Mouse (Mus musculus): ENCODE results near the gene Zer1. TPM values are rescaled to one million over a fixed set of nuclear protein-coding genes. Genes with fewer than 3 reads are reported as not detected.
"Not testable (repeated sequence)": the region's sequence is repeated elsewhere in the genome, so short reads cannot be mapped to it uniquely, and the experiment has no call there.

Gene Zer1
- total and polyA plus RNA-seq, 2 experiments from 2014 or later, result 14.0 to 99.2 TPM

DNA sequence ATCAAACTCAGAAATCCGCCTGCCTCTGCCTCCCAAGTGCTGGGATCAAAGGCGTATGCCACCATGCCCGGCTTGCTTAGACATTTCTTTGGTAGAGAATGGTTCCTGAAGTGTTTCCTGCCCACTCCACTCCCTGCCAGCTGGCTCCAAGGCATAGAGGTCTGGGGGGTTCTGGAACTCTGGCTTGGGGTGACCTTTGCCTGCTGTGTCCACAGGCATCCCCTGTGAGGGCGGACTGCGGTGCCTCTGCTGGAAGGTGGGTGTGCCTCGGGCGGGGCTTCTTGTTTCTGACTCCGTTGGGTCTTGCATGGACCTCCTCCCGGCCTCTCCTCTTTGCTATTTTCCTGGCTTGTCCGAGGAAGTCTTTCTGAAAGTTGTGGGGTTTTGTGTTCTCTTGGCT is 12.1 kb upstream of the Zer1 start:
- TF ChIP-seq CTCF (IDR thresholded peaks at IDR 0.05; ENCODE audit: low read depth), result no peak
- Histone ChIP-seq H3K4me3 (ENCODE audit: low read length) (no peak overlapping the region), H3K27me3 (ENCODE audit: insufficient read depth, low read length) (no peaks in the 10 kb centered on the region), H3K36me3 (ENCODE audit: insufficient read depth, low read length) (peaks cover 22% of the 10 kb centered on the region; the same call in 1 of the 2 replicates), H3K27ac (no peak overlapping the region), H3K4me2 (ENCODE audit: low read depth, low read length) (no peak overlapping the region), H3K9me3 (ENCODE audit: low read length) (no peaks in the 10 kb centered on the region), H3K4me1 (ENCODE audit: insufficient read depth, low read length) (peaks cover 16% of the 10 kb centered on the region; the same call in 1 of the 2 replicates), H3K9ac (replicated peaks; ENCODE audit: low read length) (no peak overlapping the region)
- ATAC-seq (no peak), DNase-seq (ENCODE audit: low spot score) (no peak)
- WGBS, result 86% methylated on average over 10 of the region's 10 CpGs

DNA sequence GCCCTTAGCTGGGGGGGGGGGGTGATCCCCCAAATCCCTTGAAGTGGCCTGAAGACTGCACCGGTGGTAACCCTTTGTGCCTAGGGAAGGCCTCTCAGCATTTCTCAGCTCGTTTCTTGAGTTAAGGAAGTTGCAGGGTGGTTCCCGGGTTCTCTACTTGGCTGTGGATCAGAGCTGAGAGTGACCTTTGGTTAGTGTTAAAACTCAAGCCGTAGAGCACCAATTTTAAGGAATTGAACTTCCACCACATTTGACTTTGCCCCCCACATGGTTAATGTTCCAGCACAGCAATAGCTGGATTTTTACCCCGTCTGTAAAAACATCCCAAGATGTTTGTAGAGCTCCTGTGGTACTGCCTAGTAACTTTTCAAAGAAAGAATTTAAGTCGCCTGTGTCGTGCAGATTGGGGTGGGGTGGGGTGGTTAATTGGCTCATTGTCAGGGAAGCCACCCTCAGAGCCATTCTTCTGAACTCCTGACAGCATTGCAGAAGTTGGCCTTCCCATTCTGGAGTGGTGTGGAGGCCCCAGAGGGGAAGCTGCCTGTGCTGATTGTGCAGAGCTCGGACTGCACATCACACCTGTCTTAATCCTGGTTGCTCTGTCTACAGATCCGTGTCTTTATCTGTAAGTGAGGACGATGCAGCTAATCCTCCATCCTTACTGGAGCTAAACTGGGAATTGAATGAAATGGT is 10.7 kb upstream of the Zer1 start:
- Histone ChIP-seq H3K4me3 (ENCODE audit: low read length) (peak overlapping the region; percentile 79), H3K27me3 (ENCODE audit: insufficient read depth, low read length) (no peaks in the 10 kb centered on the region), H3K9me3 (ENCODE audit: low read length) (no peaks in the 10 kb centered on the region), H3K27ac (peak overlapping the region; percentile 87; the same call in 1 of the 2 replicates), H3K9ac (replicated peaks; ENCODE audit: low read length) (peak overlapping the region; percentile 71), H3K36me3 (ENCODE audit: insufficient read depth, low read length) (peaks cover 8% of the 10 kb centered on the region; the same call in 1 of the 2 replicates), H3K4me2 (ENCODE audit: low read depth, low read length) (peak overlapping the region; percentile 96), H3K4me1 (ENCODE audit: insufficient read depth, low read length) (peaks cover 16% of the 10 kb centered on the region; the same call in 1 of the 2 replicates)
- TF ChIP-seq CTCF (IDR thresholded peaks at IDR 0.05; ENCODE audit: low read depth), result no peak
- DNase-seq (ENCODE audit: low spot score) (no peak), ATAC-seq (no peak)
- 36% methylated on average over 10 of the region's 10 CpGs for WGBS

DNA sequence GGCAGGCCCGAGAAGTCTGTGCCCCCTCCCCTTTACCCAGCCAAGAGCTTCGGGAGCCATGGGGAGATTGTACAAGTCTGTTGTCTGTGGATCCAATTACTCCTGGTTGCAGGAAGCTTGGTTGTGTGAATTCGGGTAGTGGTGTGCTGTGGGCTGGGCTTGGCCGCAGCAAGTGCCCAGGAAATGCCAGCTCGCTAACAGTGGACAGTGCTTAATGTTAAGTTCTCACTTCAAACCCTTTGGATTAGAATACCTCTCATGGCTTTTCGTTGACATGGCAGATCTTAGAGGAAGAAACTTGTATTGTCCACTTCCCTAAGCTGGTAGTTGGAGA is 10.0 kb upstream of the Zer1 start:
- 20% methylated on average over 6 of the region's 6 CpGs for WGBS
- no peaks in the 10 kb centered on the region for H3K27me3 ChIP-seq (ENCODE audit: insufficient read depth, low read length)
- peak overlapping the region; percentile 87 for H3K27ac ChIP-seq
- H3K9ac ChIP-seq (replicated peaks; ENCODE audit: low read length), result peak overlapping the region; percentile 71
- peaks cover 16% of the 10 kb centered on the region; the same call in 1 of the 2 replicates for H3K4me1 ChIP-seq (ENCODE audit: insufficient read depth, low read length)
- H3K36me3 ChIP-seq (ENCODE audit: insufficient read depth, low read length), result peaks cover 8% of the 10 kb centered on the region; the same call in 1 of the 2 replicates
- DNase-seq (ENCODE audit: low spot score) (no peak), ATAC-seq (no peak)
- no peaks in the 10 kb centered on the region for H3K9me3 ChIP-seq (ENCODE audit: low read length)
- H3K4me2 ChIP-seq (ENCODE audit: low read depth, low read length), result peak overlapping the region; percentile 96
- peak overlapping the region; percentile 79 for H3K4me3 ChIP-seq (ENCODE audit: low read length)
- no peak for TF ChIP-seq CTCF (IDR thresholded peaks at IDR 0.05; ENCODE audit: low read depth)

DNA sequence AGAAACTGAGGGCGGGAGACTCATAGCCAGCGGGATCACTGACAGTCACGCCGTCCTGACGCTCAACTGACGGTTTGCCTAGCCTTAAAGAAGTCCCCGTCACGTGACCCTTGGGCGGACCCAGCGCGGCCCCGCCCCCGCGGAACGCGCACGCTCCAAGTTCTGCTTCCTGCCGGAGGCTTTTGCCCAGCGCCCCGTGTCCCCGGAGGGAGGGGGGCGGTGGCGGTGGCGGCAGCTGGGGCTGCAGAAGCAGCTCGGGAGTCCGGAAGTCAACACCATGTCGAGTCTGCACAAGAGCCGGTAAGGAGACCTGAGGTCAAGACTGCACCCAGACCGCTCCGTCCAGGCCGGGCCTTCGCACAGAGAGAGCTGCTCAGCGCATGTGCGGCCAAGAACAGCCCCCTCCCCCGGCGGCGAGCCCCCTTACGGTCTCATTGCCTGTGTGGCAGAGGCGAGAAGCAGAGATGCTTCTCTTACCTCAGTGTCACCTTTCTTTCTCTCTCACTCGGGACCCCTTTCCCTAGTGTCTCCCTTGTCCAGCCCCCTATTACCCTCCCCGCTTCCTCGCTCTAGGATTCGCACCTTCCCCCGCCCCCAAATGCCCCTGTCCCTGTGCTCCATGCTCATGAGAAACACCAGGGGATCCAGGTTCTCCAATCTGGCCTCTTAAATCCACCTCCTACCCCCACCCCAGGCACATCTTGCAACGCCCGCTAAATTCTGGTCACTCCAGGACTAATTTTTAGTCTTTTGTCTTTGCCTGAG is 9.4 kb upstream of the Zer1 start, which contains the start of gene Tbc1d13:
Tbc1d13 (plus strand) TSS at position 134 of the 765 bp plus-strand sequence.
- Histone ChIP-seq H3K9ac (replicated peaks; ENCODE audit: low read length) (peak within 1 kb of the TSS; percentile 71), H3K4me3 (ENCODE audit: low read length) (peak within 1 kb of the TSS; percentile 79), H3K4me1 (ENCODE audit: insufficient read depth, low read length) (peaks cover 16% of the 10 kb centered on the region; the same call in 1 of the 2 replicates), H3K36me3 (ENCODE audit: insufficient read depth, low read length) (peaks cover 8% of the 10 kb centered on the region; the same call in 1 of the 2 replicates), H3K4me2 (ENCODE audit: low read depth, low read length) (peak within 1 kb of the TSS; percentile 96), H3K27ac (peak within 1 kb of the TSS; percentile 87), H3K9me3 (ENCODE audit: low read length) (no peaks in the 10 kb centered on the region), H3K27me3 (ENCODE audit: insufficient read depth, low read length) (no peaks in the 10 kb centered on the region)
- peak; percentile 97 for DNase-seq (ENCODE audit: low spot score)
- TF ChIP-seq CTCF (IDR thresholded peaks at IDR 0.05; ENCODE audit: low read depth), result no peak; the same call in 1 of the 2 replicates
- peak; percentile 97 for ATAC-seq
- 0% methylated on average over 44 of the region's 46 CpGs for WGBS

DNA sequence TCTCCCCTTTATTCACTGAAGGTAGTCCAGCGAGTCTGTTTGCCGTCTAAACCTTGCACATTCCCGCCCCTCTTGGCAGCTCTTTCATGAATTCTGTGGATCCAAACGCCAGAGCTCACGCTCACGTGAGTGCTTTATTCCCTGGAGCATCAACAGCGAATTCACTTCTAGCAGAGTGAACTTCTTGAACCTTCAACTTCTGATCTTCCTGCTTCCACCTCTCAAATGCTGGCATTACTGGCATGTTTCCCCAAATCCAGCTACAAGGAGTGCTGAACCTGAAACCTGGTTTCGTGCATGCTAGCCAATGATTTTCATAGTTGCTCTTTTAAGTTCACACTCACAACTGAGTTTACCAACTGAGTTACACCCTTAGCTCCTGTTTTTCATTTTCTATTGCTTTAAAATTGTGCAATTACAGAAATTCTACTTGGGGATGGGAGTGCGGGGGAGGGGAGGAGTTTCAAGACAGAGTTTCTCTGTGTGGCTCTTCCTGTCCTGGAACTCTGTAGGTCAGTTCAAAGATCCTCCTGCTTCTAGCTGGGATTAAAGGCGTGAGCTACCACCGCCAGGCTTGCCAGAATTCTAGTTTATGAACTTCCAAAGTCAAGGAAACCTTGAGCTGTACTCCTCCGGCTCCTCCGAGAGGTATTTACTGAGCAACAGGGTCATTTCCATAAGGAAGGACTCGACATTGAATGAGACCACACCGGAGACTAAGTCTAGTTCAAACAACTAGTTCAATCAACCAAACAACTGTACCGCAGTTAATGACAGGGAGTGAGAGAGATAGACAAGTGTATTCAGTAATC is 8.6 kb upstream of the Zer1 start:
- WGBS, result 20% methylated on average over 16 of the region's 16 CpGs
- Histone ChIP-seq H3K4me3 (ENCODE audit: low read length) (peak overlapping the region; percentile 79), H3K27ac (peak overlapping the region; percentile 87), H3K4me2 (ENCODE audit: low read depth, low read length) (peak overlapping the region; percentile 96), H3K36me3 (ENCODE audit: insufficient read depth, low read length) (peaks cover 8% of the 10 kb centered on the region; the same call in 1 of the 2 replicates), H3K9me3 (ENCODE audit: low read length) (no peaks in the 10 kb centered on the region), H3K27me3 (ENCODE audit: insufficient read depth, low read length) (no peaks in the 10 kb centered on the region), H3K9ac (replicated peaks; ENCODE audit: low read length) (peak overlapping the region; percentile 71), H3K4me1 (ENCODE audit: insufficient read depth, low read length) (peaks cover 16% of the 10 kb centered on the region; the same call in 1 of the 2 replicates)
- peak; percentile 27 for ATAC-seq
- no peak for TF ChIP-seq CTCF (IDR thresholded peaks at IDR 0.05; ENCODE audit: low read depth)
- peak; percentile 23 for DNase-seq (ENCODE audit: low spot score)

DNA sequence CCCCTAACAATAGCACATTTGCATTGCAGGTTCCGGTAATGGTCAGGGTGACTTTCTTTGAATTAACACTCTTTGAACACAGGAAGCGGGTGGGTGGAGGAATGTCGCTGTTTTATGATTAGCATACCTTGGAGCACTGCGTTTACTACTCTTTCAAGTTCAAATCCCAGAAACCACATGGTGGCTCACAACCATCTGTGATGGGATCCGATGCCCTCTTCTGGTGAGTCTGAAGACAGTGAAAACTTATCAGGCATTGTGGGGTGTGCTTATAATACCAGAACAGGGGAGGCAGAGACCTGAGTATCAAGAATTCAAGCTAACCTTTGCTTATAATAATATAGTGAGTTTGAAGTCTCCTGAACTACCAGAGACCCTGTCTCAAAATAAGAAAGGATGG is 6.9 kb upstream of the Zer1 start:
- not testable (repeated sequence) for H3K4me3 ChIP-seq (ENCODE audit: low read length); H3K27me3 ChIP-seq (ENCODE audit: insufficient read depth, low read length); DNase-seq (ENCODE audit: low spot score); H3K9me3 ChIP-seq (ENCODE audit: low read length); H3K9ac ChIP-seq (replicated peaks; ENCODE audit: low read length); H3K36me3 ChIP-seq (ENCODE audit: insufficient read depth, low read length); H3K4me2 ChIP-seq (ENCODE audit: low read depth, low read length); H3K27ac ChIP-seq; ATAC-seq
- H3K4me1 ChIP-seq (ENCODE audit: insufficient read depth, low read length), result peaks cover 16% of the 10 kb centered on the region; the same call in 1 of the 2 replicates
- WGBS, result 64% methylated on average over 5 of the region's 5 CpGs
- peak; percentile 18; the same call in 1 of the 2 replicates for TF ChIP-seq CTCF (IDR thresholded peaks at IDR 0.05; ENCODE audit: low read depth)
